Mouse (Mus musculus): ENCODE results near the gene Mink1. TPM values are rescaled to one million over a fixed set of nuclear protein-coding genes. Genes with fewer than 3 reads are reported as not detected.
A peak's percentile ranks its signal among the peaks of the same experiment; 100 is the strongest.

The Mink1 gene
- polyA plus RNA-seq, 1 experiment from 2014 or later = 12.7 TPM

DNA sequence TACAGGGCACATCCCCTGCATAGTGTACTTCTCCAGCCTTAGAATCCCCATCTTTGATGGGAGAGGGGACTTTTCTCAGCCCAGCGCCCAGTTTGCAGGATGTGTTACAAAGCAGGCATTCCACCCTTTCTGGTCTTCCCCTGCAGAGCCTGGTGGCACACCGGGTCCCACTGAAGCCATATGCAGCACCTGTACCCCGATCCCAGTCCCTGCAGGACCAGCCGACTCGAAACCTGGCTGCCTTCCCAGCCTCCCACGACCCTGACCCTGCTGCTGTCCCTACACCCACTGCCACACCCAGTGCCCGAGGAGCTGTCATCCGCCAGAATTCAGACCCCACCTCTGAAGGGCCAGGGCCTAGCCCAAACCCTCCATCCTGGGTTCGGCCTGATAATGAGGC is 44.9 kb downstream of the Mink1 start:
- no peak for ATAC-seq (ENCODE audit: insufficient number of reproducible peaks, insufficient read depth, low FRiP score, low read depth)
- no peak overlapping the region for H3K4me3 ChIP-seq (ENCODE audit: control insufficient read depth in 1 of 2, insufficient read depth in 1 of 2, low read depth in 1 of 2, low read length in 2 of 2)
- no peaks in the 10 kb centered on the region for H3K27me3 ChIP-seq (ENCODE audit: control insufficient read depth, insufficient read depth, low read length)
- H3K27ac ChIP-seq (replicated peaks in 1 of 2; ENCODE audit: control insufficient read depth in 1 of 2, insufficient read depth in 1 of 2, low read depth in 2 of 2, low read length in 2 of 2) = no peak overlapping the region
- WGBS = 85% methylated on average over 9 of the region's 9 CpGs
- H3K9ac ChIP-seq (ENCODE audit: low read length) = no peak overlapping the region
- peaks cover 95% of the 10 kb centered on the region for H3K36me3 ChIP-seq (ENCODE audit: control insufficient read depth, insufficient read depth, low read length)
- H3K4me2 ChIP-seq (ENCODE audit: low read length) = no peak overlapping the region
- no peaks in the 10 kb centered on the region for H3K9me3 ChIP-seq (ENCODE audit: control insufficient read depth, low read length)
- no peaks in the 10 kb centered on the region for H3K4me1 ChIP-seq (ENCODE audit: control insufficient read depth in 2 of 2, insufficient read depth in 2 of 2, low read length in 2 of 2)

DNA sequence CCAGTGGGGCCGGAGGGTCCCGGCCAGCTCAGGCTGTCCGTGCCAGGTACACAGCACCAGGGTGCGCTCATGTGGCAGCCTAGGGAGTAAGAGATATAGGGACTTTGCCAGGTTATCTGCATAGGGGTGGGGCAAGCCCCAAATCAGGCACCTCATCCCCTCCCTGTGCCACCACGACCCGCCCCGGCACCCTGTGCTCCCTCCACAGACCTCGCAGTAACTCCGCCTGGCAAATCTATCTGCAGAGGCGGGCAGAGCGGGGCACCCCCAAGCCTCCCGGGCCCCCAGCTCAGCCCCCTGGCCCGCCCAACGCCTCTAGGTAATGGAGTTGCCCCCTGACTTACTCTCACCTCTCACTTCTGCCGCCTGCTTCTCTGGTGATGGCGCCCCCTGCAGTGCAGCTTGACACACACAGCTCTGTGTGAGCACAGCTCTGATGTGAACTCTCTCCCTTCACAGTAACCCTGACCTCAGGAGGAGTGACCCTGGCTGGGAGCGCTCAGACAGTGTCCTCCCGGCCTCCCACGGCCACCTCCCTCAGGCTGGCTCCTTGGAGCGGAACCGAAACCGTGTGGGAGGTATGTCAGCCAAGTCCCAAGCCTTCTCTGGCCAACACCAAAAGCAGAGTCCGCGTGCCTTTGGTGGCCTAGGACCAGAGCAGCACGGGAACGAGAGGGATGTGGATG is 45.8 kb downstream of the Mink1 start:
- 87% methylated on average over 25 of the region's 26 CpGs for WGBS
- Histone ChIP-seq H3K4me1 (ENCODE audit: control insufficient read depth in 2 of 2, insufficient read depth in 2 of 2, low read length in 2 of 2) (no peaks in the 10 kb centered on the region), H3K27ac (replicated peaks in 1 of 2; ENCODE audit: control insufficient read depth in 1 of 2, insufficient read depth in 1 of 2, low read depth in 2 of 2, low read length in 2 of 2) (no peak overlapping the region), H3K27me3 (ENCODE audit: control insufficient read depth, insufficient read depth, low read length) (no peaks in the 10 kb centered on the region), H3K9ac (ENCODE audit: low read length) (no peak overlapping the region), H3K4me2 (ENCODE audit: low read length) (no peak overlapping the region), H3K36me3 (ENCODE audit: control insufficient read depth, insufficient read depth, low read length) (peaks cover 96% of the 10 kb centered on the region), H3K4me3 (ENCODE audit: control insufficient read depth in 1 of 2, insufficient read depth in 1 of 2, low read depth in 1 of 2, low read length in 2 of 2) (no peak overlapping the region), H3K9me3 (ENCODE audit: control insufficient read depth, low read length) (no peaks in the 10 kb centered on the region)
- no peak for ATAC-seq (ENCODE audit: insufficient number of reproducible peaks, insufficient read depth, low FRiP score, low read depth)

DNA sequence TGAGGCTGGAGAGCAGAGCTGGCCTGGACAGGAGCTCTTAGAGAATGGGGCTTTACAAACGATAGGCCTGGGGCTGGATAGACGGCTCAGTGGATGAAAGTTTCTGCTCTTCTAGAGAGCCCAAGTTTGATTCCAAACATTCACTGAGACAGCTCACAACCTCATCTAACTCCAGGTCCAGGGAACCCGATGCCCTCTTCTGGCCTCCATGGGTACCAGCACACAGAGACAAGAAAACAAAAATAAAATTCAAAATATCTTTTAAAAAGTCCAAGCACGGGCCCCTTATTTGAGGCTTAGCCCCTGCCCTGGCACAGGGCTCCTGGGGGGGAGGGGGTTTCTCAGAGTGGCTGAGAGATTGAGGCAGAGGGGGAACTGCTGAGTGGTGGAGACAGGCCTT is 48.1 kb downstream of the Mink1 start:
- peaks cover 10 to 14% of the 10 kb centered on the region in 2 experiments for H3K4me1 ChIP-seq (ENCODE audit: control insufficient read depth in 2 of 2, insufficient read depth in 2 of 2, low read length in 2 of 2)
- 80% methylated on average over 4 of the region's 4 CpGs for WGBS
- H3K36me3 ChIP-seq (ENCODE audit: control insufficient read depth, insufficient read depth, low read length) = peaks cover 76% of the 10 kb centered on the region
- no peak for ATAC-seq (ENCODE audit: insufficient number of reproducible peaks, insufficient read depth, low FRiP score, low read depth)
- H3K9me3 ChIP-seq (ENCODE audit: control insufficient read depth, low read length) = no peaks in the 10 kb centered on the region
- no peak overlapping the region for H3K9ac ChIP-seq (ENCODE audit: low read length)
- H3K27me3 ChIP-seq (ENCODE audit: control insufficient read depth, insufficient read depth, low read length) = no peaks in the 10 kb centered on the region
- H3K27ac ChIP-seq (replicated peaks in 1 of 2; ENCODE audit: control insufficient read depth in 1 of 2, insufficient read depth in 1 of 2, low read depth in 2 of 2, low read length in 2 of 2) = no peak overlapping the region
- H3K4me3 ChIP-seq (ENCODE audit: control insufficient read depth in 1 of 2, insufficient read depth in 1 of 2, low read depth in 1 of 2, low read length in 2 of 2) = no peak overlapping the region
- H3K4me2 ChIP-seq (ENCODE audit: low read length) = no peak overlapping the region

DNA sequence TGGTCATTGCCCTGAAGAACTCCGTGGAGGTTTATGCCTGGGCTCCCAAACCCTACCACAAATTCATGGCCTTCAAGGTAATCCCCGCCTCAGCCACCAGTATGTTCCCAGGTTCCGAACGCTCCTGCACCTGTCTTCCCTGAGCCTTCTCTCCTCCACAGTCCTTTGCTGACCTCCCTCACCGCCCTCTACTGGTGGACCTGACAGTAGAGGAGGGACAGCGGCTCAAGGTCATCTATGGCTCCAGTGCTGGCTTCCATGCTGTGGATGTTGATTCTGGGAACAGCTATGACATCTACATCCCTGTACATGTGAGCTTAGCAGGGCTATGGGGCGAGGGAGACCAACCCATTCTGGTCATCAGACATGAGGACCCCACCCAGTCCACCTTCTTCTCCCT is 49.8 kb downstream of the Mink1 start:
- no peak for ATAC-seq (ENCODE audit: insufficient number of reproducible peaks, insufficient read depth, low FRiP score, low read depth)
- 66% methylated on average over 7 of the region's 7 CpGs for WGBS
- Histone ChIP-seq H3K9me3 (ENCODE audit: control insufficient read depth, low read length) (no peaks in the 10 kb centered on the region), H3K27me3 (ENCODE audit: control insufficient read depth, insufficient read depth, low read length) (0 out of 2 replicates have a peak, but pooled peaks cover 7% of the 10 kb centered on the region), H3K4me1 (ENCODE audit: control insufficient read depth in 2 of 2, insufficient read depth in 2 of 2, low read length in 2 of 2) (peaks cover 12 to 15% of the 10 kb centered on the region in 2 experiments), H3K4me3 (ENCODE audit: control insufficient read depth in 1 of 2, insufficient read depth in 1 of 2, low read depth in 1 of 2, low read length in 2 of 2) (no peak overlapping the region), H3K4me2 (ENCODE audit: low read length) (no peak overlapping the region), H3K27ac (replicated peaks in 1 of 2; ENCODE audit: control insufficient read depth in 1 of 2, insufficient read depth in 1 of 2, low read depth in 2 of 2, low read length in 2 of 2) (no peak overlapping the region), H3K36me3 (ENCODE audit: control insufficient read depth, insufficient read depth, low read length) (peaks cover 59% of the 10 kb centered on the region), H3K9ac (ENCODE audit: low read length) (no peak overlapping the region)

DNA sequence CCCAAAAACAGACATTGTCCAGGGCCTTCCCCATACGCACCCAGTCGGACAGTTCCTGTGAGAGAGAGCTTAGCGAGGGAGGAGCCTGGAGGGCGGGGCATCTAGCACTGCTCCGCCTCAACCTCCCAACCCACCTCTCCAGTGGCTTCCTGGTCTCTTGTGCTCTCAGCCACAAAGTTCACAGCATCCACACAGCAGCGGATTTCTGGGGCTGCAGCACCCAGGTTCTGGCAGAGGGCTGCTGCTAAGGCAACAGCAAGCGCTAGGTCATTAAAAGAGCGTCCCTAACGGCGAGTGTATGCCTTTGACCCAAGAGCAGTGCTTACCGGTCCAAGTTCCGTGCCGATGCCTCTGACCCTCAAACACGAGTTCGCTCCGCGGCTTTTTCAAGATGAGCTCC is 52.4 kb downstream of the Mink1 start:
- Histone ChIP-seq H3K4me2 (ENCODE audit: low read length) (peak overlapping the region; percentile 77), H3K4me1 (ENCODE audit: control insufficient read depth in 2 of 2, insufficient read depth in 2 of 2, low read length in 2 of 2) (peaks cover 12 to 15% of the 10 kb centered on the region in 2 experiments), H3K4me3 (ENCODE audit: control insufficient read depth in 1 of 2, insufficient read depth in 1 of 2, low read depth in 1 of 2, low read length in 2 of 2) (peak overlapping the region; percentile 37), H3K27me3 (ENCODE audit: control insufficient read depth, insufficient read depth, low read length) (0 out of 2 replicates have a peak, but pooled peaks cover 7% of the 10 kb centered on the region), H3K27ac (replicated peaks in 1 of 2; ENCODE audit: control insufficient read depth in 1 of 2, insufficient read depth in 1 of 2, low read depth in 2 of 2, low read length in 2 of 2) (peak overlapping the region; percentile 41 to 48), H3K36me3 (ENCODE audit: control insufficient read depth, insufficient read depth, low read length) (peaks cover 33% of the 10 kb centered on the region), H3K9ac (ENCODE audit: low read length) (peak overlapping the region; percentile 66), H3K9me3 (ENCODE audit: control insufficient read depth, low read length) (no peaks in the 10 kb centered on the region)
- peak; percentile 80 for ATAC-seq (ENCODE audit: insufficient number of reproducible peaks, insufficient read depth, low FRiP score, low read depth)
- 2% methylated on average over 17 of the region's 17 CpGs for WGBS

DNA sequence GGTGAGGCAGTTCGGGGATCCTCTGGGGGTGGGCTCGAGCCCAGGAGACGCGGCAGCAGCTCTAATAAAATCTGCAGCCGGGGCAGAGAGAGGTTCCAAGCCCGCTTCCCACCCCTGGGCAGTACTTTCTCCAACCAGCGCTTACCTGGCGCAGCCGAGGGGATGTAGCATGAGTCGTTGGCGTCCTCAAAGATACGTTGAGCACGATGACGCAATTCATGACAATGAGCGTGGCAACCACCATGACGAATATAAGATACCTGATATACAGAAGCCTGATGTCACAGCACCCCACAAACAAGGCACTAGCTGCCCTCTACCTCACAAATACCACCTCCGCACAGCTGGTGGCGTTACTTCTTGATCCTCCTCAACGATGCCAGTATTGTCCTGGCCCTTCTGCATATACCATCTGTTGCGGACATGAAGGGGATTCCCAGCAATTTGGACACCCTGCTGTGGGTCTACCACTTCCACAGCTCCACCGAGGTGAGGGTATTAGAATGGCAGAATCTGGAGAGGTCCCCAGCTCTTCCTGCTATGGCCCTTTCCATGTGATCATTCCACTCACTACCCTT is 52.9 kb downstream of the Mink1 start, which contains the start of gene 4930544D05Rik:
Gene 4930544D05Rik, plus strand, starts transcription at position 333 of the 578 bp plus-strand sequence.
- peak within 1 kb of the TSS; percentile 66 for H3K9ac ChIP-seq (ENCODE audit: low read length)
- peak within 1 kb of the TSS; percentile 41 to 48 for H3K27ac ChIP-seq (replicated peaks in 1 of 2; ENCODE audit: control insufficient read depth in 1 of 2, insufficient read depth in 1 of 2, low read depth in 2 of 2, low read length in 2 of 2)
- H3K4me3 ChIP-seq (ENCODE audit: control insufficient read depth in 1 of 2, insufficient read depth in 1 of 2, low read depth in 1 of 2, low read length in 2 of 2) = peak within 1 kb of the TSS; percentile 37
- H3K4me2 ChIP-seq (ENCODE audit: low read length) = peak within 1 kb of the TSS; percentile 77
- H3K9me3 ChIP-seq (ENCODE audit: control insufficient read depth, low read length) = no peaks in the 10 kb centered on the region
- 7% methylated on average over 21 of the region's 21 CpGs for WGBS
- H3K4me1 ChIP-seq (ENCODE audit: control insufficient read depth in 2 of 2, insufficient read depth in 2 of 2, low read length in 2 of 2) = peaks cover 12 to 15% of the 10 kb centered on the region in 2 experiments
- no peak for ATAC-seq (ENCODE audit: insufficient number of reproducible peaks, insufficient read depth, low FRiP score, low read depth)
- H3K36me3 ChIP-seq (ENCODE audit: control insufficient read depth, insufficient read depth, low read length) = peaks cover 28% of the 10 kb centered on the region
- 0 out of 2 replicates have a peak, but pooled peaks cover 7% of the 10 kb centered on the region for H3K27me3 ChIP-seq (ENCODE audit: control insufficient read depth, insufficient read depth, low read length)

DNA sequence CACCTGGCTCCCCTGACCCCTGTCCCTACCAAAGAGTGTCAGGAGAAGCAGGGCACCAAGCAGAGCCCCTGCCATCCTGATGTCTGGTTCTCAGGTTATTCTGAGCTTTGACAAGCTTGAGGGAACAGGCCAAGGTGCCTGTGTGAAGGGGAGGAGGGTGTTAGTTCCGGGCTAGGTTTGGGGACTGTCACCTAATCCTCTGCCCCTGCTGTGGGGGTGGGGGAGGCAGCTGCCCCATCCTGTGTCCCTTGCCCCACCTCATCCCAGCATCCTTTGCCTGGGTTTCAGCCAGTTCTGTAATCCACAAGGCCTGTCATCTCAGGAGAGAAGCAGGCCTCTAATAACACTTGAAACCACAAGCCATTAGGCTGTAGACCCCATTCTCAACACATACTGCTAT is 56.4 kb downstream of the Mink1 start, which contains the start of gene Chrne:
Gene Chrne, minus strand, starts transcription at position 116 of the 400 bp plus-strand sequence.
- Histone ChIP-seq H3K27me3 (ENCODE audit: control insufficient read depth, insufficient read depth, low read length) (0 out of 2 replicates have a peak, but pooled peaks cover 7% of the 10 kb centered on the region), H3K9me3 (ENCODE audit: control insufficient read depth, low read length) (no peaks in the 10 kb centered on the region), H3K36me3 (ENCODE audit: control insufficient read depth, insufficient read depth, low read length) (no peaks in the 10 kb centered on the region), H3K27ac (replicated peaks in 1 of 2; ENCODE audit: control insufficient read depth in 1 of 2, insufficient read depth in 1 of 2, low read depth in 2 of 2, low read length in 2 of 2) (no peak within 1 kb of the TSS), H3K4me1 (ENCODE audit: control insufficient read depth in 2 of 2, insufficient read depth in 2 of 2, low read length in 2 of 2) (peaks cover 14 to 15% of the 10 kb centered on the region in 2 experiments), H3K9ac (ENCODE audit: low read length) (no peak within 1 kb of the TSS), H3K4me2 (ENCODE audit: low read length) (no peak within 1 kb of the TSS), H3K4me3 (ENCODE audit: control insufficient read depth in 1 of 2, insufficient read depth in 1 of 2, low read depth in 1 of 2, low read length in 2 of 2) (no peak within 1 kb of the TSS)
- ATAC-seq (ENCODE audit: insufficient number of reproducible peaks, insufficient read depth, low FRiP score, low read depth) = no peak
- 27% methylated on average over 1 of the region's 1 CpGs for WGBS

All from heart, embryonic 14.5 days (tissue).